In genomic region chr2:21499399-21499798, GRCm38 (mm10) we compare ENCODE assay signal across 22 mouse cellular contexts.
DNase-seq lines count a peak whose midpoint lies in the region; ATAC-seq and TF ChIP-seq lines count a peak whose summit lies in the region.
"Had no signal": no experiment of that assay in that cellular context is flagged by ENCODE, and none has a peak within 500 bp of the region (broad histone marks: within the 10 kb centered on the region; RNA-seq: fewer than 3 reads in every experiment).

No protein-coding gene starts in this region.

- intact Hi-C loops in left cerebral cortex, postnatal 36 days (cut with DNase I), result no loop called here

- CTCF ChIA-PET in Patski (lab: Charles Lee), result no interaction called here

- DNase-seq in kidney, adult 2 months, result no peak
- DNase-seq in kidney, postnatal 0 days (ENCODE audit: low spot score), result no peak
- no peak for DNase-seq in kidney, postnatal 36 days
- peak; percentile 42 for DNase-seq in Patski (ENCODE audit: low read depth, low spot score)
- no peak for DNase-seq in left cerebral cortex, postnatal 36 days (ENCODE audit: low spot score in 2 of 2)
- DNase-seq: adrenal gland, adult 2 months; adrenal gland, adult 8-10 months; adrenal gland, postnatal 10 days; adrenal gland, postnatal 14 days; adrenal gland, postnatal 25 days; adrenal gland, postnatal 36 days; B cell, adult 2 months; cerebellum, adult 11 months; cerebellum, adult 11-12 months; cerebellum, adult 18-20 months had no signal

- POLR2A ChIA-PET in Patski (lab: Charles Lee), result no interaction called here

- H3K27me3 ChIP-seq in kidney, embryonic 15.5 days, result no peaks in the 10 kb centered on the region
- no peaks in the 10 kb centered on the region for H3K27me3 ChIP-seq in kidney, embryonic 14.5 days (ENCODE audit: control insufficient read depth, insufficient read depth, low read length)
- H3K27me3 ChIP-seq in kidney, embryonic 16.5 days (ENCODE audit: insufficient read depth, low read length), result no peaks in the 10 kb centered on the region
- no peaks in the 10 kb centered on the region for H3K27me3 ChIP-seq in kidney, adult 2 months (replicated peaks; ENCODE audit: control insufficient read depth, insufficient read depth, low read length)
- no peaks in the 10 kb centered on the region for H3K27me3 ChIP-seq in kidney, postnatal 0 days (ENCODE audit: insufficient read depth, low read length)
- H3K27me3 ChIP-seq in Patski, result peaks cover 4% of the 10 kb centered on the region
- H3K27me3 ChIP-seq: CH12.LX had no signal

- no peak overlapping the region for H3K4me2 ChIP-seq in kidney, embryonic 15.5 days
- no peak overlapping the region for H3K4me2 ChIP-seq in kidney, embryonic 14.5 days (replicated peaks; ENCODE audit: low read depth, low read length)
- H3K4me2 ChIP-seq in kidney, embryonic 16.5 days (replicated peaks; ENCODE audit: low read depth, low read length), result no peak overlapping the region
- H3K4me2 ChIP-seq in kidney, postnatal 0 days (ENCODE audit: low read length), result no peak overlapping the region

- 0 out of 2 replicates have a peak, but pooled peaks have one; percentile 62 for ATAC-seq in kidney, embryonic 15.5 days (replicated peaks; ENCODE audit: low FRiP score)
- no peak for ATAC-seq in kidney, embryonic 14.5 days (ENCODE audit: low FRiP score, low TSS enrichment)
- 0 out of 2 replicates have a peak, but pooled peaks have one; percentile 31 for ATAC-seq in kidney, embryonic 16.5 days (ENCODE audit: low FRiP score, low TSS enrichment)
- ATAC-seq in kidney, postnatal 0 days (replicated peaks; ENCODE audit: low FRiP score, low read depth), result 0 out of 2 replicates have a peak, but pooled peaks have one; percentile 33
- peak; percentile 91 for ATAC-seq in Patski
- ATAC-seq: activated CD4-positive, CD25-positive, alpha-beta regulatory T cell, adult 4 months; CD4-positive, CD25-positive, alpha-beta regulatory T cell, adult 4 months had no signal

- WGBS in kidney, embryonic 15.5 days, result 69% methylated on average over 2 of the region's 2 CpGs
- 72% methylated on average over 2 of the region's 2 CpGs for WGBS in kidney, embryonic 14.5 days
- WGBS in kidney, embryonic 16.5 days, result 68% methylated on average over 2 of the region's 2 CpGs
- 43% methylated on average over 2 of the region's 2 CpGs for WGBS in kidney, adult 2 months
- WGBS in kidney, postnatal 0 days, result 62% methylated on average over 2 of the region's 2 CpGs

- no peak for TF ChIP-seq CTCF in kidney, adult 2 months (conservative IDR thresholded peaks at IDR 0.05; ENCODE audit: insufficient read depth, insufficient read length, low read depth, low read length)
- no peak for TF ChIP-seq CTCF in kidney, postnatal 0 days (IDR thresholded peaks at IDR 0.05; ENCODE audit: low read depth)
- TF ChIP-seq CTCF in Patski (IDR thresholded peaks at IDR 0.05), result no peak

- H3K27ac ChIP-seq in kidney, embryonic 15.5 days, result no peak overlapping the region
- H3K27ac ChIP-seq in kidney, embryonic 14.5 days (ENCODE audit: low read depth, low read length), result no peak overlapping the region
- H3K27ac ChIP-seq in kidney, embryonic 16.5 days (ENCODE audit: low read length), result no peak overlapping the region
- no peak overlapping the region for H3K27ac ChIP-seq in kidney, adult 2 months (ENCODE audit: insufficient read depth, low read depth, low read length)
- no peak overlapping the region for H3K27ac ChIP-seq in kidney, postnatal 0 days

- H3K4me3 ChIP-seq in kidney, embryonic 15.5 days (replicated peaks), result no peak overlapping the region
- H3K4me3 ChIP-seq in kidney, embryonic 14.5 days (ENCODE audit: low read length), result no peak overlapping the region
- no peak overlapping the region for H3K4me3 ChIP-seq in kidney, embryonic 16.5 days (ENCODE audit: low read length)
- no peak overlapping the region for H3K4me3 ChIP-seq in kidney, adult 2 months (ENCODE audit: insufficient read depth, low read depth, low read length)
- H3K4me3 ChIP-seq in kidney, postnatal 0 days (replicated peaks; ENCODE audit: low read depth, low read length), result no peak overlapping the region

- no peak for TF ChIP-seq POLR2A in kidney, adult 2 months (IDR thresholded peaks at IDR 0.05; ENCODE audit: low read depth, low read length)

- no peak overlapping the region for H3K9ac ChIP-seq in kidney, embryonic 15.5 days
- H3K9ac ChIP-seq in kidney, embryonic 14.5 days (ENCODE audit: low read depth, low read length), result no peak overlapping the region
- H3K9ac ChIP-seq in kidney, embryonic 16.5 days (replicated peaks; ENCODE audit: low read length), result no peak overlapping the region
- H3K9ac ChIP-seq in kidney, postnatal 0 days (ENCODE audit: low read depth, low read length), result no peak overlapping the region

- in situ Hi-C loops in Patski (cut with MboI; ENCODE audit: low pct_unique_long_range_greater_than_20kb), result no loop called here

- H3K4me1 ChIP-seq in kidney, embryonic 15.5 days, result no peaks in the 10 kb centered on the region
- H3K4me1 ChIP-seq in kidney, embryonic 14.5 days (ENCODE audit: control insufficient read depth, insufficient read depth, low read length), result no peaks in the 10 kb centered on the region
- no peaks in the 10 kb centered on the region for H3K4me1 ChIP-seq in kidney, embryonic 16.5 days (ENCODE audit: insufficient read depth, low read length)
- H3K4me1 ChIP-seq in kidney, adult 2 months (ENCODE audit: control insufficient read depth, insufficient read depth, low read length), result no peaks in the 10 kb centered on the region
- no peaks in the 10 kb centered on the region for H3K4me1 ChIP-seq in kidney, postnatal 0 days (replicated peaks; ENCODE audit: insufficient read depth, low read length)

- no peaks in the 10 kb centered on the region for H3K9me3 ChIP-seq in kidney, embryonic 15.5 days (replicated peaks)
- no peaks in the 10 kb centered on the region for H3K9me3 ChIP-seq in kidney, embryonic 14.5 days (ENCODE audit: control insufficient read depth, low read length)
- H3K9me3 ChIP-seq in kidney, embryonic 16.5 days (ENCODE audit: low read length), result no peaks in the 10 kb centered on the region
- no peaks in the 10 kb centered on the region for H3K9me3 ChIP-seq in kidney, postnatal 0 days (replicated peaks; ENCODE audit: low read length)
- H3K9me3 ChIP-seq: G1E had no signal

- H3K36me3 ChIP-seq in kidney, embryonic 15.5 days, result no peaks in the 10 kb centered on the region
- no peaks in the 10 kb centered on the region for H3K36me3 ChIP-seq in kidney, embryonic 14.5 days (ENCODE audit: control insufficient read depth, insufficient read depth, low read length)
- H3K36me3 ChIP-seq in kidney, embryonic 16.5 days (ENCODE audit: insufficient read depth, low read length), result no peaks in the 10 kb centered on the region
- no peaks in the 10 kb centered on the region for H3K36me3 ChIP-seq in kidney, adult 2 months (ENCODE audit: control insufficient read depth, insufficient read depth, low read length)
- no peaks in the 10 kb centered on the region for H3K36me3 ChIP-seq in kidney, postnatal 0 days (ENCODE audit: insufficient read depth, low read length)
- H3K36me3 ChIP-seq: G1E had no signal
